Mouse (Mus musculus) embryonic fibroblast, embryonic 13.5 days (primary cell): ENCODE results near the gene Fam193b.

ENCODE experiments used
- CTCF ChIP-seq: IDR thresholded peaks from 2 replicates; pipeline ENCODE4 v1.5.1; 2011; ENCODE audit warnings: mild to moderate bottlenecking, control low read depth, low read length, moderate library complexity, borderline replicate concordance; ENCODE audit not compliant: insufficient read depth
- POLR2A ChIP-seq: IDR thresholded peaks from 2 replicates; pipeline ENCODE4 v1.6.1; 2011; ENCODE audit warnings: low read depth, mild to moderate bottlenecking, control low read depth, low read length, moderate library complexity

DNA sequence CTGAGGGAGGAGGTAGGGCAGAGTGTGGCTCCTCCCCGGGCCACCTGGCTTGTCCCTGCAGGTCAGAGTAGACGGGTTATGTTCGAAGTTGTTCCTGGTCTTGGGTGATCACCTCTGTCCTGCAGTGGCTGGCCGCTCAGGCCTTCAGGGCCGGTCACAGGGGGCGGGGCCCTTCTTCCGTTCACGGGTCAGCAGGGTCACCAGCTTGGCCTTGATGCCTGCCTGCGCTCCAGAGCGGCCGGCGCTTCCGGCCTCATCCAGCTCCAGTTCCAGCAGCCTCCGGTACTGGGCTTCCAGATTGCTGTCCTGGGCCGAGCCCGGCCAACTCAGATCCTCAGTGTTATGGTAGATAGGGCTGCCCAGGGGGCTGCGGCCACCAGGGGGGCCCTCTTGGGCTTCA, 47.6 kb downstream of the Fam193b start:
- TF ChIP-seq POLR2A (no peak), CTCF (no peak)
